Mouse (Mus musculus) bone marrow macrophage, adult 2 months (primary cell): Measurements from ENCODE around the gene Hspa12b.

ENCODE experiments used
- CTCF ChIP-seq: IDR thresholded peaks from 2 replicates; pipeline ENCODE4 v1.5.1; 2012; ENCODE audit warnings: low read depth, mild to moderate bottlenecking, low read length, moderate library complexity
- POLR2A ChIP-seq: IDR thresholded peaks from 2 replicates; pipeline ENCODE4 v1.6.1; 2012; ENCODE audit warnings: mild to moderate bottlenecking, low read depth, low read length, borderline replicate concordance

DNA sequence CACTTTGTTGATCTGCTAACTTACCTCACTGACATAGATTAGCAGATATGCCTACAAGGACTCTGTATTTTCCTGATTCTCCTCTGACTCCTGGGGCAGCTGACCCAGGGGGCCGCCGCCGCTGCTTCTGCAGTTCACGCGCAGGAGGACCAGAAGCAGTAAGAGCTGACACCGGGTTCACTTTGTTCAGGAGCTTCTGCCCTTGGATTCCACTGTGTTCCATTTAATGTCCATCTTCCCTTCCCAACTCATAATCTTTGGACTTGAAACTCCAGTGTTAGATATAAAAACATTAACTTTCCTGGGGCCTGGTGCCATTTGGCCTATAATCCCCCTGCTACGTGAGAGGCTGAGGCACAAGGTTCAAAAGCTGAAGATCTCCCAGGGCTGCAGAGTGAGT is 36.8 kb downstream of the Hspa12b start:
- TF ChIP-seq CTCF (no peak), POLR2A (no peak)
